Mouse (Mus musculus): Measurements from ENCODE around the gene Calm5. TPM values are rescaled to one million over a fixed set of nuclear protein-coding genes. Genes with fewer than 3 reads are reported as not detected.

The Calm5 gene
- polyA plus RNA-seq, 1 experiment, result not detected

GRCm38 (mm10) chr13:3850330-3850729 is 3.6 kb upstream of the Calm5 start:
- Histone ChIP-seq H3K27ac (replicated peaks; ENCODE audit: low read depth, low read length) (no peak overlapping the region), H3K4me3 (ENCODE audit: insufficient read depth, low read depth, low read length) (no peak overlapping the region), H3K4me1 (ENCODE audit: control insufficient read depth, insufficient read depth, insufficient read length, low read length) (no peaks in the 10 kb centered on the region)

DNA sequence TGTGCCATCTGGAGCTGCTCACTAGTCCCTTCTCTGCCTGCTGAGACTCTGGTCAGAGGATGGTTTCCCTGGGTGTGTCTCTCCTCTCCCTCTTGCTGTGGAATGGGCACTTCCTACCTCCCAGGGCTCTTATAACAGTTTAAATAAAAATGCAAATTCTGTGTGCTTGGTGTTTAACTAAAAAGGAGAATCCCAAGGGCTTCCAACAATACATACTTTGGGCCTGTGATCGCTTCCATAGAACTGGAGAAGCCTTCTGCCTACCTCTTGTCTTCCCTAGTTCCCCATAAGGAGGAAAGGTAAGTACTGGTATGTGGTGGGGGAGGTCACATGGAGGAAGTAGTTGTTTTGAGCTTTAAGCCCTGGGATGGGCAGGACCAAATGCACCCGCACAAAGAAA is 883 bp downstream of the Calm5 start:
- Histone ChIP-seq H3K4me3 (ENCODE audit: insufficient read depth, low read depth, low read length) (no peak overlapping the region), H3K4me1 (ENCODE audit: control insufficient read depth, insufficient read depth, insufficient read length, low read length) (no peaks in the 10 kb centered on the region), H3K27ac (replicated peaks; ENCODE audit: low read depth, low read length) (no peak overlapping the region)

DNA sequence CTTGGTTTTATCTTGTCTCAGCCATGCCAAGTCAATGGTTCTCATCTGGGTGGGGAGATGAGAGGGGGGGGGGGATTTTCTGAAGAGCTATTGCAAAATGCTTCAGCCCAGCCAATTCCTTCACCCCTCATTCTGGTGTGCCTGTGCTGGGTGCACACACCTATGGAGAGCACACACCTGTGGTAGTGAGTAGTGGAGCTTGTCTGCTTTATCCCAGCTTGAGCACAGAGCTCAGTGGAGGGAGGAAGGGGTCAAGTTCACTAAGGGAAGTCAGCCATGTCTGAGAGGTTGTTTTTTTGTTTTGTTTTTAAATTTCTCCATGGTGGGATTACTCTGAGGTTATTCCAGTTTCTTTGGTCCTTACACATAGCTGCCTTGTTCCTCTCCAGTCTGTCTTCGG is 2.3 kb downstream of the Calm5 start:
- Histone ChIP-seq H3K4me3 (ENCODE audit: insufficient read depth, low read depth, low read length) (no peak overlapping the region), H3K4me1 (ENCODE audit: control insufficient read depth, insufficient read depth, insufficient read length, low read length) (no peaks in the 10 kb centered on the region), H3K27ac (replicated peaks; ENCODE audit: low read depth, low read length) (no peak overlapping the region)

DNA sequence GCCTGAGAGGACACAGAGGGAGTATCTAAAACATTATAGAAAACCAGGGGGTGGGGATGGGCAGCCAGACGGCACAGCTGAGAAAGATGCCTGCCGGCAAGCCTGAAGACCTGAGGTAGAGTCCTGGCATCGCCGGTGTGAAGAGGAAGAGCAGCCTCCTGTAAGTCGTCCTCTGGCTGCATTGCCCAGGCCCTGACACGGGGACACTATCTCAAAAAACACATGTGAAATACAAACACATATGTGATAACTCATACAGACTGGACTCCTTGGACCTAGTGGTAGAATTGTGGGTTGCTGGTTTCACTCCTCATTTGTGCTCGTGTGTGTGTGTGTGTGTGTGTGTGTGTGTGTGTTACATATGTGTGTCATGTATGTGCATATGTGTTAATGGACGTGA is 7.3 kb downstream of the Calm5 start:
- Histone ChIP-seq H3K4me3 (ENCODE audit: insufficient read depth, low read depth, low read length) (no peak overlapping the region), H3K4me1 (ENCODE audit: control insufficient read depth, insufficient read depth, insufficient read length, low read length) (no peaks in the 10 kb centered on the region), H3K27ac (replicated peaks; ENCODE audit: low read depth, low read length) (no peak overlapping the region)

DNA sequence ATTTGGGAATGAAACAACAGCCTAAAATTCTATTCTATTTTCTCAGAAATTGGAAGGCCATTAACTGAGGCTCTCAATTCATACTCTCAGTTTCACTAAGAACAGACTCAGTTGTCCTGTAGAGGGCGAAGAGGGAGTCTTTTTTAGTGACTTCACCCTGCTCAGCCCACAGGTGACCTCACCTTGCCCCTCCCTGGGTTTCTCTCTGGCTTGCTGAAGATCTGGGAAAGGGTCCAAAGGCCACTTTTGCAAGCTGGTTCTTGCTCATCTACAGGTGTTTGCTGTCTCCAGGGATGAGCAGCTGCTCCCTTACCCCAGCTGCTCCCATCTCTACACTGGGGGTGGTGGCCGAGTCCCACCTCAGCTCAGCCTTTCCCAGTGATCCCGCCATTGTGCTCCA is 8.4 kb downstream of the Calm5 start:
- no peak overlapping the region for H3K27ac ChIP-seq (replicated peaks; ENCODE audit: low read depth, low read length)
- H3K4me1 ChIP-seq (ENCODE audit: control insufficient read depth, insufficient read depth, insufficient read length, low read length), result no peaks in the 10 kb centered on the region

GRCm38 (mm10) chr13:3862922-3863580 is 9.1 kb downstream of the Calm5 start:
- no peak overlapping the region for H3K4me3 ChIP-seq (ENCODE audit: insufficient read depth, low read depth, low read length)
- H3K4me1 ChIP-seq (ENCODE audit: control insufficient read depth, insufficient read depth, insufficient read length, low read length), result no peaks in the 10 kb centered on the region
- H3K27ac ChIP-seq (replicated peaks; ENCODE audit: low read depth, low read length), result no peak overlapping the region

More for the DNA sequence above, 8.4 kb downstream of the Calm5 start:
- no peak overlapping the region for H3K4me3 ChIP-seq (ENCODE audit: insufficient read depth, low read depth, low read length)

- no peak overlapping the region for H3K4me3 ChIP-seq (ENCODE audit: insufficient read depth, low read depth, low read length)
- no peaks in the 10 kb centered on the region for H3K4me1 ChIP-seq (ENCODE audit: control insufficient read depth, insufficient read depth, insufficient read length, low read length)
- H3K27ac ChIP-seq (replicated peaks; ENCODE audit: low read depth, low read length), result no peak overlapping the region
These were observed 11.8 kb downstream of the Calm5 start for GRCm38 (mm10) chr13:3865648-3866354.

GRCm38 (mm10) chr13:3866355-3867052 is 12.5 kb downstream of the Calm5 start:
- Histone ChIP-seq H3K4me1 (ENCODE audit: control insufficient read depth, insufficient read depth, insufficient read length, low read length) (no peaks in the 10 kb centered on the region), H3K4me3 (ENCODE audit: insufficient read depth, low read depth, low read length) (no peak overlapping the region), H3K27ac (replicated peaks; ENCODE audit: low read depth, low read length) (no peak overlapping the region)

DNA sequence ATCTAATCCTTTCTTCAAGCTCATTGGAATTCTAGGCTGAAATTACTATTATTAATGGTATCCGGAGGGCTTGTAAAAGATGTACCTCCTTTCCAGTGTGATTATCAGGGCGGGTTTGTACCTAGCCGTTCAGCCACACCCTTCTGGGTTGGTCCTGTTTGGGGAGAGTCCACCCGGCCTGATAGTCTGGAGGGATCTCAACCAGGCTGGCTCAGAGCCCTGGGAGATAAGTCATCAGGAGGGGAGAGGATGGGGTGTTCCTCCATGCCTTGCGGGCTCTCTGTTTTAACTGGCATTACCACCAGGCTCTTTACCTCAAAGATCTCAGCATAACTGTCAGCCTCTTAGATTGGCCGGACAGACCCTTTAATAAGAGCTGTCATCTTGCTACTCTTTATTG is 13.2 kb downstream of the Calm5 start:
- Histone ChIP-seq H3K4me3 (ENCODE audit: insufficient read depth, low read depth, low read length) (no peak overlapping the region), H3K27ac (replicated peaks; ENCODE audit: low read depth, low read length) (no peak overlapping the region), H3K4me1 (ENCODE audit: control insufficient read depth, insufficient read depth, insufficient read length, low read length) (no peaks in the 10 kb centered on the region)

- Histone ChIP-seq H3K27ac (replicated peaks; ENCODE audit: low read depth, low read length) (no peak overlapping the region), H3K4me3 (ENCODE audit: insufficient read depth, low read depth, low read length) (no peak overlapping the region), H3K4me1 (ENCODE audit: control insufficient read depth, insufficient read depth, insufficient read length, low read length) (no peaks in the 10 kb centered on the region)
These were observed 15.9 kb downstream of the Calm5 start for GRCm38 (mm10) chr13:3869901-3870300.

DNA sequence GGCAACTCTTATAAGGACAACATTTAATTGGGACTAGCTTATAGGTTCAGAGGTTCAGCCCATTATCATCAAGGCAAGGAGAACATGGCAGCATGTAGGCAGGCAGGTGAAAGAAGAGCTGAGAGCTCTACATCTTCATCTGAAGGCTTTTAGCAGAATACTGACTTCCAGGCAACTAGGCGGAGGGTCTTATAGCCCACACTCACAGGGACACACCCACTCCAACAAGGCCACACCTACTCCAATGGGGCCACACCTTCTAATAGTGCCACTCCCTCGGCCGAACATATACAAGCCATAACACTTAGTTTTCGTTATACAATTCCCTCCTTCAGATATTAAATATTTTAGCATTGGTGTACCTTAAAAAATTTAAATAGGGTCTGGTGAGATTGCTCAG is 18.9 kb downstream of the Calm5 start:
- Histone ChIP-seq H3K27ac (replicated peaks; ENCODE audit: low read depth, low read length) (no peak overlapping the region), H3K4me3 (ENCODE audit: insufficient read depth, low read depth, low read length) (no peak overlapping the region), H3K4me1 (ENCODE audit: control insufficient read depth, insufficient read depth, insufficient read length, low read length) (no peaks in the 10 kb centered on the region)

DNA sequence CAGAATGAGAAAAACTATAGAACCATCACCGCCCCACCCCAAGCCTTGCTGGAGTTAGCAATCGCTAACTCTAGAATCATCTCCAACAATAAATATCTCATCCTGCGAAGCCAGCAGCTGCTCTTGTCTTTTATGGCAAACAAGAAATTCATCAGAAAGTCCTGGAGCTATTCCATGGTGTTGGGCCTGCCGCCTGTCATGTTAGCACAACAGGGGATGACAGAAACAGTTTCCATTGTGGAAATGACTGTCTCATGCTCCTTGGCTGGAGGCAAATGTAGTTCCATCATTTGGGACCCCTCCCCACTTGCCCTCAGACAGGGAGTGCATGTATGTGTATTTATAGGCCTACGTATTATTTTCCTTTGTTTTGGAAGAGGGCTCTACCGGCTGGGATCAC is 22.5 kb downstream of the Calm5 start:
- Histone ChIP-seq H3K27ac (replicated peaks; ENCODE audit: low read depth, low read length) (no peak overlapping the region), H3K4me3 (ENCODE audit: insufficient read depth, low read depth, low read length) (no peak overlapping the region)

DNA sequence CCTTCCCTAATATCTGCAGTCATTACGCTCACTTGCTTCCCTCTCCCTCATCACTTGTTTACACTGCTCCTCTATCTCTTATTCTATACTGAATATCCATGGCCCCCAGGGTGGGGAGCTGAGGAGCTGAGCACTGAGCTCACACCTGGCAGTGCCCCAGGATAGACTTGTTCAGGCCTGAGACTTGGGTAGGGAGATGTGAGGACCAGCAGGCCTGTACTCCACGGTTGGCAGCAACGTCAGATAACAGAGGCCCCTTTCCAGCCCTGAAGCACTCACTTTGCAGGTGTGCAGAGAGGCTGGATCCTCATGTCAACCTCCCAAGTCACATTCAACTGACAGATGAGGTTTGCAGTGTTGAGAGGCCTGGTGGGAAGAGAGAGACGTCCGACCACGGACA is 23.2 kb downstream of the Calm5 start:
- H3K4me1 ChIP-seq (ENCODE audit: control insufficient read depth, insufficient read depth, insufficient read length, low read length), result no peaks in the 10 kb centered on the region
- H3K4me3 ChIP-seq (ENCODE audit: insufficient read depth, low read depth, low read length), result no peak overlapping the region
- no peak overlapping the region for H3K27ac ChIP-seq (replicated peaks; ENCODE audit: low read depth, low read length)

More for the DNA sequence above, 22.5 kb downstream of the Calm5 start:
- H3K4me1 ChIP-seq (ENCODE audit: control insufficient read depth, insufficient read depth, insufficient read length, low read length), result no peaks in the 10 kb centered on the region

DNA sequence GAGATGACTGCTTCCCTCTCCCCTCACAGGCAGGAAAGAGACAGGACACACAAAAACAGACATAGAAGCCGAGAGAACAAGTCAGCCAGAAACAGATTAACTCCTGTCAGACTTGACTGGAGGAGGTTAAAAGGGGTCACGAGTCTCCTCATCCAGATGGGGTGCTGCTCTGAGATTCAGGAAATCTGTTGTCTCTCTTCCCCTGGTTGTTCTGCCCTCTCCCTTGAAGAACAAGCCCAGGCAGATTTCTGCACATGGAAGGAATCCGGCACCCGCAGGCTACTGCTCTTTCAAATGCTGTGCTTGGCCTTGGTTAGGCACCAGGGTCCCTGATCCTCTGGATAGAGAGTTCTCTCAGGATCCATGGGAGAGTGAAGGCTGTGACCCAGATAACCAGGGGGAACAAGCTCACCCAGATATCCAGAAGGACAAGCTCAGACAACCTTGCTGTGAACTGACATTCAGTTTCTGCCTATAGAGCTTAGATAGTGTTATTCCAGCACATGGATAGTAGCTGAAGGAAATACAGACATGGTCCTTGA is 23.8 kb downstream of the Calm5 start:
- no peak overlapping the region for H3K27ac ChIP-seq (replicated peaks; ENCODE audit: low read depth, low read length)
- no peak overlapping the region for H3K4me3 ChIP-seq (ENCODE audit: insufficient read depth, low read depth, low read length)

DNA sequence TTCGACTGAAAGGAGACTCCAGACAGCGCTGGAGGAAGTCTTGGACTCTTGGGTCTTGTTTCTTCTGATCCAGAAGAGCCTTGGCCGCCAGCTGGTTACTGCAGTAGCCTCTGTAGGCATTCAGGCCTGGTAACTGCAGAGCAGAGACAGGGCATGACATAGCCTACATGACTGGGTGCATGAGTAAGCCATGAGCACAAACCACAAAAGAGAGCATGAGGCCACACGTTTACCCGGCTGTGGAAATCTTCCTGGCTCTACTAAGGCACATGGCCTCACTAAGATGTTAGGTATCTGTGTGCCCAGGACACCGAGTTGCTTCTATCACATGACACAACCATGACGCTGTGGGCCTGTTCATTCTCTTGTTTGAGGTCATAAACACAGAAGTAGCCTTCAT is 32.7 kb downstream of the Calm5 start:
- H3K27ac ChIP-seq (replicated peaks; ENCODE audit: low read depth, low read length), result no peak overlapping the region
- peaks cover 4% of the 10 kb centered on the region; the same call in 1 of the 2 replicates for H3K4me1 ChIP-seq (ENCODE audit: control insufficient read depth, insufficient read depth, insufficient read length, low read length)
- no peak overlapping the region for H3K4me3 ChIP-seq (ENCODE audit: insufficient read depth, low read depth, low read length)

More for the DNA sequence above, 23.8 kb downstream of the Calm5 start:
- no peaks in the 10 kb centered on the region for H3K4me1 ChIP-seq (ENCODE audit: control insufficient read depth, insufficient read depth, insufficient read length, low read length)
